7 mouse cellular contexts compared by ENCODE assay signal in the genomic region with DNA sequence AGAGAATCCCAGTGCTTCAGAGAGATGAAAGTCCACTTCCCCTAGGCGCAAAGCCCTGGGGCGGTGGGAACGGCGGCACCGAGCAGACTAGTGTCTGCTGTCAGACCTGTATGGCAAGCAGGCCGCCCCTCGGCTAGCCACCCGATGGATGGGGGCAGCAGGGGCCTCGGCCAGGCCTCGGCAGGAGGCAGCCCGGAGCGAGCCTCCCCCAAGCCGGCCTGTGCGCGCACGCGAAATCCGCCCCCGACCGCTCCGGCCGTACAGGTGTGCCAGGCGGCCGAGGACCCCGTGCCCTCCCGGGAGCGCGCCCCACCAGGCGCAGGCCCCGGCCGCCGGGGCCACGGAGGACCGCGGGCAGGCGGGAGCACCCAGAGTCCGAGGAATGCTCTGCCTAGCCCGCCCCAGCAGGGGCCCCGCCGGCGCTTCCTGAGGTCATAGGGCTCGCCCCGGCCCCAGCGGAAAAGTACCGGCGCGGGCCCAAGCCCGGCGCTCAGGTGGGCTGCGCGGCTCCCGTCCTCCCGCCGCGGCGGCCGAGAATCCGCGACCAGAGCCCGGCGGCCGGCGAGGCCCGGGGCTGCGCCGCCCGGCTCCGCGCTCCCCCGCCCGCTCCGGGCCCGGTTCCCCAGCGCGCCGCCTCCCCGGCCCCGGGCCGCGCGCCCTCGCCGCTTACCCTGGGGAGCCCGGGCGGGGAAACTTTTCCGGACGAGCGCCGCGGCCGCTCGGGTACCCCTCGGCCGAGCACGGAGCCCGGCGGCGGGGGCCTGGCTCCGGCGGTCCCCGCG. TPM values are rescaled to one million over a fixed set of nuclear protein-coding genes. Genes with fewer than 3 reads are reported as not detected.
DNase-seq lines count a peak whose midpoint lies in the region; ATAC-seq and TF ChIP-seq lines count a peak whose summit lies in the region.

No protein-coding gene starts in this region.

- ATAC-seq in hindbrain, embryonic 13.5 days (ENCODE audit: low FRiP score): peak; percentile 69
- peak; percentile 11; the same call in 1 of the 2 replicates for ATAC-seq in limb, embryonic 15.5 days (ENCODE audit: insufficient number of reproducible peaks, low FRiP score, low TSS enrichment, low read depth)
- ATAC-seq in midbrain, embryonic 15.5 days (replicated peaks): peak; percentile 66

- H3K27me3 ChIP-seq in forebrain, embryonic 10.5 days (ENCODE audit: poor library complexity, severe bottlenecking): peaks cover 31% of the 10 kb centered on the region
- H3K27me3 ChIP-seq in hindbrain, embryonic 13.5 days: peaks cover 26% of the 10 kb centered on the region
- no peaks in the 10 kb centered on the region for H3K27me3 ChIP-seq in limb, embryonic 15.5 days
- no peaks in the 10 kb centered on the region; the same call in 1 of the 2 replicates for H3K27me3 ChIP-seq in midbrain, embryonic 15.5 days (replicated peaks)

- in situ Hi-C loops in ES-E14 (cut with MboI; ENCODE audit: low sequenced_read_pairs in 2 of 2, unreplicated experiment in 2 of 2): no loop called here

- DNase-seq in ES-E14 (ENCODE audit: low read depth, low spot score): no peak
- DNase-seq in adrenal gland, postnatal 14 days: peak; percentile 80
- DNase-seq in forebrain, embryonic 10.5 days (ENCODE audit: extremely low spot score, low spot score): peak; percentile 52
- peak; percentile 58 for DNase-seq in thymus, postnatal 14 days

- no peaks in the 10 kb centered on the region; the same call in 1 of the 2 replicates for H3K36me3 ChIP-seq in ES-E14 (ENCODE audit: control insufficient read depth, insufficient read depth, low read length, poor library complexity, severe bottlenecking)
- peaks cover 12% of the 10 kb centered on the region for H3K36me3 ChIP-seq in forebrain, embryonic 10.5 days (replicated peaks)
- H3K36me3 ChIP-seq in hindbrain, embryonic 13.5 days: peaks cover 5% of the 10 kb centered on the region
- peaks cover 14% of the 10 kb centered on the region for H3K36me3 ChIP-seq in limb, embryonic 15.5 days
- H3K36me3 ChIP-seq in midbrain, embryonic 15.5 days (replicated peaks): 0 out of 2 replicates have a peak, but pooled peaks cover under 1% of the 10 kb centered on the region

- WGBS in forebrain, embryonic 10.5 days: 1% methylated on average over 99 of the region's 102 CpGs
- 1% methylated on average over 51 of the region's 102 CpGs for WGBS in hindbrain, embryonic 13.5 days
- WGBS in limb, embryonic 15.5 days: under 1% methylated on average over 81 of the region's 102 CpGs
- under 1% methylated on average over 56 of the region's 102 CpGs for WGBS in midbrain, embryonic 15.5 days

- peak overlapping the region; percentile 82 to 87 for H3K4me3 ChIP-seq in ES-E14 (ENCODE audit: insufficient read depth in 1 of 2, low read depth in 1 of 2, low read length in 2 of 2, poor library complexity in 1 of 2, severe bottlenecking in 1 of 2)
- H3K4me3 ChIP-seq in forebrain, embryonic 10.5 days: peak overlapping the region; percentile 96
- H3K4me3 ChIP-seq in hindbrain, embryonic 13.5 days: peak overlapping the region; percentile 94
- peak overlapping the region; percentile 89 for H3K4me3 ChIP-seq in limb, embryonic 15.5 days
- peak overlapping the region; percentile 92 for H3K4me3 ChIP-seq in midbrain, embryonic 15.5 days

- H3K27ac ChIP-seq in ES-E14 (ENCODE audit: insufficient read depth, low read depth, low read length, poor library complexity, severe bottlenecking): no peak overlapping the region
- peak overlapping the region; percentile 91 for H3K27ac ChIP-seq in forebrain, embryonic 10.5 days
- H3K27ac ChIP-seq in hindbrain, embryonic 13.5 days: peak overlapping the region; percentile 85
- peak overlapping the region; percentile 92 for H3K27ac ChIP-seq in limb, embryonic 15.5 days
- H3K27ac ChIP-seq in midbrain, embryonic 15.5 days: peak overlapping the region; percentile 83

- H3K9ac ChIP-seq in ES-E14 (ENCODE audit: insufficient read depth, low read depth, low read length, poor library complexity, severe bottlenecking): peak overlapping the region; percentile 79
- H3K9ac ChIP-seq in hindbrain, embryonic 13.5 days: peak overlapping the region; percentile 97
- H3K9ac ChIP-seq in limb, embryonic 15.5 days: peak overlapping the region; percentile 95
- peak overlapping the region; percentile 92 for H3K9ac ChIP-seq in midbrain, embryonic 15.5 days

- H3K9me3 ChIP-seq in ES-E14 (ENCODE audit: control insufficient read depth, insufficient read depth, low read depth, low read length): no peaks in the 10 kb centered on the region
- H3K9me3 ChIP-seq in forebrain, embryonic 10.5 days: no peaks in the 10 kb centered on the region
- no peaks in the 10 kb centered on the region for H3K9me3 ChIP-seq in hindbrain, embryonic 13.5 days
- no peaks in the 10 kb centered on the region for H3K9me3 ChIP-seq in limb, embryonic 15.5 days
- no peaks in the 10 kb centered on the region for H3K9me3 ChIP-seq in midbrain, embryonic 15.5 days

- peaks cover 0 to 2% of the 10 kb centered on the region in 2 experiments; a peak in 2 of 4 replicates for H3K4me1 ChIP-seq in ES-E14 (ENCODE audit: control insufficient read depth in 2 of 2, insufficient read depth in 2 of 2, low read length in 2 of 2, poor library complexity in 1 of 2)
- peaks cover 46% of the 10 kb centered on the region for H3K4me1 ChIP-seq in forebrain, embryonic 10.5 days
- peaks cover 31% of the 10 kb centered on the region for H3K4me1 ChIP-seq in hindbrain, embryonic 13.5 days (replicated peaks)
- peaks cover 44% of the 10 kb centered on the region for H3K4me1 ChIP-seq in limb, embryonic 15.5 days
- peaks cover 26% of the 10 kb centered on the region for H3K4me1 ChIP-seq in midbrain, embryonic 15.5 days

- peak overlapping the region; percentile 93 for H3K4me2 ChIP-seq in hindbrain, embryonic 13.5 days
- H3K4me2 ChIP-seq in limb, embryonic 15.5 days: peak overlapping the region; percentile 85
- H3K4me2 ChIP-seq in midbrain, embryonic 15.5 days: peak overlapping the region; percentile 84

TF ChIP-seq in ES-E14, 5 proteins besides CTCF, POLR2A, EP300 and RAD21:
- TF ChIP-seq HCFC1 (IDR thresholded peaks at IDR 0.05; ENCODE audit: borderline replicate concordance, insufficient read depth, low read length) (no peak), CHD2 (IDR thresholded peaks at IDR 0.05; ENCODE audit: low read depth, low read length) (no peak), MAFK (IDR thresholded peaks at IDR 0.05; ENCODE audit: insufficient read depth, low read depth, low read length) (no peak), ZC3H11A (IDR thresholded peaks at IDR 0.05; ENCODE audit: borderline replicate concordance, low read depth, low read length) (no peak), ZNF384 (IDR thresholded peaks at IDR 0.05; ENCODE audit: low read depth, low read length) (no peak)

RNA-seq across cellular contexts. Expression of gene Furin, which starts 3.2 kb away (rescaled TPM):
- total RNA-seq in ES-E14 (2012; rRNA removed): 16.1 and 17.7 TPM in 2 replicates
- 138 and 140 TPM in 2 replicates for total RNA-seq in adrenal gland, postnatal 14 days (2021)
- 3.3 and 3.9 TPM in 2 replicates for polyA plus RNA-seq in forebrain, embryonic 10.5 days (2016; fragmentation: Nextera tagmentation; extraction: Ambion mirVana)
- 4.0 and 4.7 TPM in 2 replicates for polyA plus RNA-seq in hindbrain, embryonic 13.5 days (2015; fragmentation: Nextera tagmentation; extraction: Ambion mirVana)
- polyA plus RNA-seq in limb, embryonic 15.5 days (2015; fragmentation: Nextera tagmentation; extraction: Ambion mirVana): 12.8 and 13.7 TPM in 2 replicates
- polyA plus RNA-seq in midbrain, embryonic 15.5 days (2015; fragmentation: Nextera tagmentation; extraction: Ambion mirVana): 5.7 and 6.3 TPM in 2 replicates

RNA-seq across cellular contexts. Expression of gene Fes, which starts 14.3 kb away (rescaled TPM):
- 2.1 and 4.5 TPM in 2 replicates for total RNA-seq in ES-E14 (2012; rRNA removed)
- 12.8 and 13.0 TPM in 2 replicates for total RNA-seq in adrenal gland, postnatal 14 days (2021)
- 7.2 and 9.2 TPM in 2 replicates for polyA plus RNA-seq in forebrain, embryonic 10.5 days (2016; fragmentation: Nextera tagmentation; extraction: Ambion mirVana)
- polyA plus RNA-seq in hindbrain, embryonic 13.5 days (2015; fragmentation: Nextera tagmentation; extraction: Ambion mirVana): 6.1 and 6.9 TPM in 2 replicates
- 14.8 and 15.8 TPM in 2 replicates for polyA plus RNA-seq in limb, embryonic 15.5 days (2015; fragmentation: Nextera tagmentation; extraction: Ambion mirVana)
- polyA plus RNA-seq in midbrain, embryonic 15.5 days (2015; fragmentation: Nextera tagmentation; extraction: Ambion mirVana): 4.4 and 4.8 TPM in 2 replicates

RNA-seq across cellular contexts. Expression of gene Man2a2, which starts 30.9 kb away (rescaled TPM):
- 14.6 and 19.8 TPM in 2 replicates for total RNA-seq in ES-E14 (2012; rRNA removed)
- 61.4 and 82.8 TPM in 2 replicates for total RNA-seq in adrenal gland, postnatal 14 days (2021)
- 17.0 and 17.8 TPM in 2 replicates for polyA plus RNA-seq in forebrain, embryonic 10.5 days (2016; fragmentation: Nextera tagmentation; extraction: Ambion mirVana)
- polyA plus RNA-seq in hindbrain, embryonic 13.5 days (2015; fragmentation: Nextera tagmentation; extraction: Ambion mirVana): 20.8 and 23.4 TPM in 2 replicates
- polyA plus RNA-seq in limb, embryonic 15.5 days (2015; fragmentation: Nextera tagmentation; extraction: Ambion mirVana): 15.7 and 17.6 TPM in 2 replicates
- polyA plus RNA-seq in midbrain, embryonic 15.5 days (2015; fragmentation: Nextera tagmentation; extraction: Ambion mirVana): 26.4 and 28.2 TPM in 2 replicates

RNA-seq across cellular contexts. Expression of gene Hddc3, which starts 59.1 kb away (rescaled TPM):
- 11.4 and 14.3 TPM in 2 replicates for total RNA-seq in ES-E14 (2012; rRNA removed)
- 35.1 and 44.2 TPM in 2 replicates for total RNA-seq in adrenal gland, postnatal 14 days (2021)
- polyA plus RNA-seq in forebrain, embryonic 10.5 days (2016; fragmentation: Nextera tagmentation; extraction: Ambion mirVana): 25.2 and 27.9 TPM in 2 replicates
- polyA plus RNA-seq in hindbrain, embryonic 13.5 days (2015; fragmentation: Nextera tagmentation; extraction: Ambion mirVana): 19.6 and 21.4 TPM in 2 replicates
- polyA plus RNA-seq in limb, embryonic 15.5 days (2015; fragmentation: Nextera tagmentation; extraction: Ambion mirVana): 18.4 and 19.4 TPM in 2 replicates
- polyA plus RNA-seq in midbrain, embryonic 15.5 days (2015; fragmentation: Nextera tagmentation; extraction: Ambion mirVana): 22.1 and 26.4 TPM in 2 replicates

Comparison
In these comparisons a context has a peak if more than half of its experiments do, and no peak if none do; other contexts are left out.
1. ATAC-seq: peak in every context shown above with its lines; median percentile 69 in hindbrain, embryonic 13.5 days; 66 in midbrain, embryonic 15.5 days; 11 in limb, embryonic 15.5 days.